8 mouse cellular contexts compared by ENCODE assay signal in the genomic region with DNA sequence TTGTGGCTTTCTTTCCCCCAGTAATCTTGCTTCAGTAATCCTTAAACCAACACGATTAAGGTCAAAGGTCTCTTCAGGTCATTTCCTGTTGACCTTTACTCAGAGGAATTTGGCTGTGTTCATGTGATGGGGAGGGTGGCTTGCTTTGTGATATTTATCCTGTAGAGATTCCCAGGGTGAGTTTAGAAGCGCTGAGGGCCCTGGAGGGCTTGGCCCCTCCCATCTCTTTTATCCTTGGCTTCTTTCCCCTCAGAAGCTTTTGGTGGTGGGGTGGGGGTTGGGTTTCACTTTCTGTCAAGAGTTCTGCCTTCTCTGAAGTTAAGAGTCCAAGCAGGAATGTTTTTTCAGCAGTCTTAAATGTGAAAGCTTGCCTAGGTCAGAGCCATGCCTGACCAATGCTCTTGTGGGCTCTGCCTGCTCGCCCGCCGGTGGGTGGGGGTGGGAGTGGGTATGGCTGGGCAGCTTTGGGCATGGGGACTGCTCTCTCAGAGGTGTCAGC. TPM values are rescaled to one million over a fixed set of nuclear protein-coding genes. Genes with fewer than 3 reads are reported as not detected.
DNase-seq lines count a peak whose midpoint lies in the region; ATAC-seq and TF ChIP-seq lines count a peak whose summit lies in the region.

No protein-coding gene starts in this region.

- no peaks in the 10 kb centered on the region for H3K27me3 ChIP-seq in heart, adult 2 months (ENCODE audit: control insufficient read depth, insufficient read depth, low read length)
- no peaks in the 10 kb centered on the region for H3K27me3 ChIP-seq in lung, embryonic 14.5 days (ENCODE audit: insufficient read depth, low read length)

- no peak overlapping the region for H3K4me3 ChIP-seq in heart, adult 2 months
- H3K4me3 ChIP-seq in lung, embryonic 14.5 days (ENCODE audit: low read depth, low read length): peak overlapping the region; percentile 6; the same call in 1 of the 2 replicates

- H3K9me3 ChIP-seq in lung, embryonic 14.5 days (ENCODE audit: low read depth, low read length): no peaks in the 10 kb centered on the region

- TF ChIP-seq POLR2A in heart, adult 2 months (IDR thresholded peaks at IDR 0.05; ENCODE audit: insufficient read depth, low read depth, low read length): no peak

- WGBS in heart, adult 2 months: 20% methylated on average over 5 of the region's 5 CpGs
- WGBS in lung, embryonic 14.5 days: 3% methylated on average over 5 of the region's 5 CpGs

- H3K4me2 ChIP-seq in lung, embryonic 14.5 days: peak overlapping the region; percentile 53

- H3K79me2 ChIP-seq in heart, adult 2 months (replicated peaks; ENCODE audit: control insufficient read depth, insufficient read depth, low read length): peaks cover 2% of the 10 kb centered on the region

- intact Hi-C loops in heart, adult 2 months (cut with DNase I): no loop called here

- no peak for TF ChIP-seq CTCF in heart, adult 2 months (IDR thresholded peaks at IDR 0.05)
- no peak for TF ChIP-seq CTCF in lung, embryonic 14.5 days (IDR thresholded peaks at IDR 0.05; ENCODE audit: low read depth)

- peak overlapping the region; percentile 56 for H3K27ac ChIP-seq in heart, adult 2 months
- H3K27ac ChIP-seq in lung, embryonic 14.5 days (ENCODE audit: low read depth): peak overlapping the region; percentile 86

- peaks cover 3% of the 10 kb centered on the region for H3K36me3 ChIP-seq in heart, adult 2 months (ENCODE audit: control insufficient read depth, insufficient read depth, low read length)
- H3K36me3 ChIP-seq in lung, embryonic 14.5 days (ENCODE audit: insufficient read depth): no peaks in the 10 kb centered on the region

- no peak for TF ChIP-seq EP300 in heart, adult 2 months (IDR thresholded peaks at IDR 0.05; ENCODE audit: insufficient read depth, low read depth, low read length)

- ATAC-seq in lung, embryonic 14.5 days (ENCODE audit: insufficient read depth): peak; percentile 80

- 0 out of 2 replicates have a peak overlapping the region, but pooled peaks have one; percentile 16 for H3K9ac ChIP-seq in heart, adult 2 months (ENCODE audit: low read depth, low read length)
- peak overlapping the region; percentile 20; the same call in 1 of the 2 replicates for H3K9ac ChIP-seq in lung, embryonic 14.5 days

- peaks cover 5% of the 10 kb centered on the region for H3K4me1 ChIP-seq in heart, adult 2 months (ENCODE audit: control insufficient read depth, insufficient read depth, low read length)
- peaks cover 20% of the 10 kb centered on the region for H3K4me1 ChIP-seq in lung, embryonic 14.5 days (ENCODE audit: insufficient read depth)

- DNase-seq in ovary, adult 18-20 months (ENCODE audit: low spot score): peak; percentile 19
- no peak for DNase-seq in ovary, postnatal 10 days (ENCODE audit: low spot score)
- peak in 1 of 2 experiments; percentile 58 for DNase-seq in heart, adult 2 months
- peak; percentile 60 for DNase-seq in kidney, adult 18-20 months
- peak; percentile 85 for DNase-seq in lung, embryonic 14.5 days
- DNase-seq in skeletal muscle tissue, adult 2 months (ENCODE audit: low read depth, low spot score): peak; percentile 51
- no peak for DNase-seq in frontal cortex, postnatal 10 days (ENCODE audit: low spot score in 2 of 2)
- DNase-seq in left cerebral cortex, adult 18-20 months (ENCODE audit: low spot score in 2 of 2): no peak

RNA-seq across cellular contexts. Expression of a gene that starts 18.1 kb away (rescaled TPM):
- 10 to 100 TPM; 10.9 to 11.1 TPM for total RNA-seq in heart, adult 2 months (2021)
- 6.4 and 7.3 TPM in 2 replicates for polyA plus RNA-seq in heart, adult 2 months (2012; rRNA removed)
- 36.1 and 36.8 TPM in 2 replicates for polyA plus RNA-seq in lung, embryonic 14.5 days (2014; fragmentation: Nextera tagmentation; extraction: Ambion mirVana)
- 100 to 1,000 TPM; 129 to 134 TPM for total RNA-seq in left cerebral cortex, adult 18-20 months (2021)

Comparison
In these comparisons a context has a peak if more than half of its experiments do, and no peak if none do; other contexts are left out.
1. DNase-seq: peak in ovary, adult 18-20 months (single experiment), kidney, adult 18-20 months (single experiment), lung, embryonic 14.5 days (single experiment) and skeletal muscle tissue, adult 2 months (single experiment); none in ovary, postnatal 10 days (single experiment), frontal cortex, postnatal 10 days (0 of 2) and left cerebral cortex, adult 18-20 months (0 of 2).
2. RNA of a gene that starts 18.1 kb away (total RNA-seq): 129 to 134 TPM in left cerebral cortex, adult 18-20 months; 10.9 to 11.1 TPM in heart, adult 2 months; every median in the first group is over 10 times any median in the second.